Mouse (Mus musculus) central nervous system, embryonic 18 days (tissue): ENCODE measurements around the gene Olfr622. TPM values are rescaled to one million over a fixed set of nuclear protein-coding genes. Genes with fewer than 3 reads are reported as not detected.

Experiments
- polyA plus RNA-seq: library from polyadenylated mRNA; depleted of rRNA; stranded (reverse); fragments of >200 nt; gene quantifications from 2 replicates; pipeline ENCODE4 v1.2.3, GENCODE M21; 2012; rRNA removed

Gene Olfr622
- polyA plus RNA-seq, result not detected in 2 replicates

DNA sequence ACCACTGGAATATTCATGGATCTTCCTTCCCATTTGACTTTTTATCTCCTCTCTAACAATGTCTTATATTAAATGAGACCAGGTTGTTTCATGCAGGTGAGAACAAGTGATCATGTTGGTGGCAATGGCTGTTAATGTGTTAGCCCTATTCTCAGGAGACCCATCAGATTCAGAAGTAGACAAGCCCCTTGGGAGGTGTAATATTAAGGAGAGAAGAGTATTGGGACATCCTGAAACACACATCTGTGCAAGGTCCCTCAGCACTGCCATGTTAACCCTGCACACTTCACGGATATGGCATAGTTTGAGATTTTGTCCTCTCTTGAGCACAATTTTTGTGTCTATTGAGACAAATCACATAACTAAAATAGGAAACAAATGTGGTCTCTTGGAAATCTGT is at the start of gene Olfr622:
TSS of gene Olfr622 (minus strand) at position 101 of the 400 bp plus-strand sequence.

DNA sequence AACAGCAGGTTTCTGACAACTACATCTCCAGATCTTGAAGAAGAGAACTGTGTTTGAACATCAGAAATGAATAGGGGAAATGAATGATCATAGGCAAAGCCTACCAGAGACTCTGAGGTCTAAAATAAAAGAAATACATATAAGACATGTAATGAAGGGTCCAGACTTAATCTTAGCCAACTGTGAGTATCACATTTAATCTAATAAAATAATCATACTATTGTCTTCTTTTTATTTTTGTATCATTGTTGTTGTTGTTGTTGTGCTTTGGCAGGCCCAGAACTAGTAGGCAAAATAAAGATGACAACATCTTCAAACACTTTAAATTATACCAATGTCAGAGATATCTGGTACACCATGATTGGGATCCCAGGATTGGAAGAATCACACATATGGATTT is 39.9 kb upstream of the Olfr622 start, which contains the start of gene Olfr625-ps1:
TSS of gene Olfr625-ps1 (plus strand) at position 301 of the 400 bp plus-strand sequence.

DNA sequence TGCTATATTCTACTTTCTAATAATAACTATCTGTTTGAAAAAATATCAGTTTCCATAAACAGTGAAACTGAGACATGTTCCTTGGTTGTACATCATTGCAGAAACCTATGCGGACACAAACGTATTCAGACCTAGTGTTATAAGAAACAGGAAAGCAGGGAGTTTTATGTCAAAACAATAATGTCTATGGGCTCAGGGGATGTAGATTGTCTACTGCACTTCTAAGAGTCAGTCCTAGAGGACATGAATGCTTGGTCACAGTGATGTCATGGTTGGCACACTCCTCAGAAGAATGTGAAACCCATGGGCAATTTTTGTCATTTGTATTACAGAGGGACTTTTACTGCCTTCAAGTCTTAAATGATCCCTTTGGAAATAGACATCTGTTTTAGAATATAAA is 28.6 kb upstream of the Olfr622 start, which contains the start of gene Olfr624:
TSS of gene Olfr624 (minus strand) at position 101 of the 400 bp plus-strand sequence.

DNA sequence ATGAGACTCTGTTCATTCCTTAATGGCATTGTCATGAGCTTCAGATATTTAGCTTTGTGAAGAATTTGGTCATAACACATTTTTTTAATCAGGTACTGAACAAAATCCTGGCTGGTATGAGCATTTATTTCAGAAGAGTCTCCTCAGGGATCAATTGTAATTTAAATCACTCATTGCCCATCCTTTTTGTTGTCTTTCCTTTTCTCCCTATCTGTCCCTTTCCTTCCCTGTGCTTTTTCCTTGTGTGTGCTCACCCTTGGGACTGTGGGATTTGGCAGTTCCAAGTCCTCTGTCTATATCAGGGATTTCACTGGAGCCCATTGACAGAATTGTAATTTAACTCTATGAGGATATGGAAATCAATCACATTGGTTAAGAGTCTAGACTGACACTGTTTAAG is 21.1 kb upstream of the Olfr622 start, which contains the start of gene Olfr623:
TSS of gene Olfr623 (minus strand) at position 101 of the 400 bp plus-strand sequence.

DNA sequence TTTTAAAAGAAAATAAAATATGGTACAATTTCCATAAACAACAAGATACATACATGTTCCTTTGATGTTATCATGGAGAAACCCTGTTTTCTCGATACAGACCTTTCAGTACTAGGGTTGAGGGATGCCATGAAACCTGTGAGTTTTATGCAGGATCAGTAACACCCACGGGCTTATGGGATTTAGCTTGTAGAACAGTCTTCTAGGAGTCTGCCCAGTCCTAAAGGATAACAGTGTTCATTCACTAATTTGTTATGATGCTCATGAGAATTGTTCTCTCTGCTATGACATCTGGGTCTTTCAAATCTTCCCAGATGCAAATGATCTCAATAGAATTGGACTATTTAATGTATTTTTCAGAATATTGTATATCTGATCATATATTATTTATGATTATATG is 30.1 kb downstream of the Olfr622 start, which contains the start of gene Olfr620:
TSS of gene Olfr620 (minus strand) at position 101 of the 400 bp plus-strand sequence.

GRCm38 (mm10) chr7:103600275-103600674 is 42.2 kb downstream of the Olfr622 start, which contains the start of gene Olfr619:
Gene Olfr619 (plus strand): TSS chr7:103600575.

DNA sequence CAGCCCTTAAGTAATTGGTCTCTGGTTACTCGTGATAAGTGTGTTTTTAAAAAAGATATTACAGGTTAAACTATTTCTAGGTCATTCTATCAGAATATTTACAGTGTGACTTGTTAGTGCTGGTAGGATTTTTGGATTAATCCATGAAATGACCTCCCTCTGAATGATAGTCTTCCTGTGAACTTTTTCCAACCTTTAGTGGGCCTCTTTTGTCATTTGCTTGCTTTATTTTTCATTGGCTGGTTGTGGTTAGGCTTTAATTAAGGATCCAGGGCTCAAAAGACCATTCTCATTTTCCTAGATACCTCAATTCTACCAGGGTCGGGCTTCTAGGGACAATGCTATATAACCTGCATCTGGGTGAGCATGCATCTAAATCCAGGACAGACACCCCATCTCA is 52.7 kb downstream of the Olfr622 start, which contains the start of gene Olfr618:
TSS of gene Olfr618 (plus strand) at position 301 of the 400 bp plus-strand sequence.

Other genes starting within 250 kb of the Olfr622 start
- not detected in 2 replicates for gene Usp17lc, start 227.6 kb downstream of the Olfr622 start, polyA plus RNA-seq
- gene Olfr605, start 197.3 kb downstream of the Olfr622 start, polyA plus RNA-seq, result not detected in 2 replicates
- gene Olfr606, start 193.7 kb downstream of the Olfr622 start, polyA plus RNA-seq, result not detected in 2 replicates
- not detected in 2 replicates for gene Olfr607, start 178.6 kb downstream of the Olfr622 start, polyA plus RNA-seq
- not detected in 2 replicates for gene Olfr608, start 172.8 kb downstream of the Olfr622 start, polyA plus RNA-seq
- gene Olfr609, start 144.6 kb downstream of the Olfr622 start, polyA plus RNA-seq, result not detected in 2 replicates
- not detected in 2 replicates for gene Olfr610, start 130.6 kb downstream of the Olfr622 start, polyA plus RNA-seq
- not detected in 2 replicates for gene Olfr611, start 121.9 kb downstream of the Olfr622 start, polyA plus RNA-seq
- not detected in 2 replicates for gene Olfr612, start 100.0 kb downstream of the Olfr622 start, polyA plus RNA-seq
- gene Olfr613, start 94.6 kb downstream of the Olfr622 start, polyA plus RNA-seq, result not detected in 2 replicates
- not detected in 2 replicates for gene Olfr615, start 86.6 kb downstream of the Olfr622 start, polyA plus RNA-seq
- not detected in 2 replicates for gene Olfr616, start 73.6 kb downstream of the Olfr622 start, polyA plus RNA-seq
- not detected in 2 replicates for gene Olfr617, start 69.6 kb downstream of the Olfr622 start, polyA plus RNA-seq
- not detected in 2 replicates for gene Olfr618, start 52.6 kb downstream of the Olfr622 start, polyA plus RNA-seq
- not detected in 2 replicates for gene Olfr619, start 42.1 kb downstream of the Olfr622 start, polyA plus RNA-seq
- not detected in 2 replicates for gene Olfr620, start 30.2 kb downstream of the Olfr622 start, polyA plus RNA-seq
- gene Olfr623, start 21.0 kb upstream of the Olfr622 start, polyA plus RNA-seq, result not detected in 2 replicates
- gene Olfr624, start 28.5 kb upstream of the Olfr622 start, polyA plus RNA-seq, result not detected in 2 replicates
- not detected in 2 replicates for gene Olfr625-ps1, start 40.0 kb upstream of the Olfr622 start, polyA plus RNA-seq
- not detected in 2 replicates for gene Olfr243, start 72.0 kb upstream of the Olfr622 start, polyA plus RNA-seq
- gene Olfr628, start 87.7 kb upstream of the Olfr622 start, polyA plus RNA-seq, result not detected in 2 replicates
- not detected in 2 replicates for gene Olfr629, start 102.2 kb upstream of the Olfr622 start, polyA plus RNA-seq
- gene Olfr630, start 114.6 kb upstream of the Olfr622 start, polyA plus RNA-seq, result not detected in 2 replicates
- gene Olfr69, start 128.9 kb upstream of the Olfr622 start, polyA plus RNA-seq, result not detected in 2 replicates
- not detected in 2 replicates for gene Olfr68, start 137.0 kb upstream of the Olfr622 start, polyA plus RNA-seq
- not detected in 2 replicates for gene Olfr67, start 149.1 kb upstream of the Olfr622 start, polyA plus RNA-seq
- gene Hbb-bt, start 171.3 kb upstream of the Olfr622 start, polyA plus RNA-seq, result 211 and 248 TPM in 2 replicates
- 1,468 and 1,656 TPM in 2 replicates for gene Hbb-bs, start 185.4 kb upstream of the Olfr622 start, polyA plus RNA-seq
- not detected in 2 replicates for gene Hbb-bh2, start 197.8 kb upstream of the Olfr622 start, polyA plus RNA-seq
- not detected in 2 replicates for gene Hbb-bh1, start 200.5 kb upstream of the Olfr622 start, polyA plus RNA-seq
- gene Hbb-y, start 210.5 kb upstream of the Olfr622 start, polyA plus RNA-seq, result 1.0 and 1.8 TPM in 2 replicates
- not detected in 2 replicates for gene Olfr66, start 243.6 kb upstream of the Olfr622 start, polyA plus RNA-seq